Mouse (Mus musculus): Measurements from ENCODE around the gene Naa60.
A peak's percentile ranks its signal among the peaks of the same experiment; 100 is the strongest.
"Not testable (repeated sequence)": the region's sequence is repeated elsewhere in the genome, so short reads cannot be mapped to it uniquely, and the experiment has no call there.

The Naa60 gene

GRCm38 (mm10) chr16:3872216-3873047, at the start of gene Naa60:
Naa60 (plus strand) TSS chr16:3872375.
- peak; percentile 98 for ATAC-seq (ENCODE audit: insufficient number of reproducible peaks, low FRiP score, low TSS enrichment)

DNA sequence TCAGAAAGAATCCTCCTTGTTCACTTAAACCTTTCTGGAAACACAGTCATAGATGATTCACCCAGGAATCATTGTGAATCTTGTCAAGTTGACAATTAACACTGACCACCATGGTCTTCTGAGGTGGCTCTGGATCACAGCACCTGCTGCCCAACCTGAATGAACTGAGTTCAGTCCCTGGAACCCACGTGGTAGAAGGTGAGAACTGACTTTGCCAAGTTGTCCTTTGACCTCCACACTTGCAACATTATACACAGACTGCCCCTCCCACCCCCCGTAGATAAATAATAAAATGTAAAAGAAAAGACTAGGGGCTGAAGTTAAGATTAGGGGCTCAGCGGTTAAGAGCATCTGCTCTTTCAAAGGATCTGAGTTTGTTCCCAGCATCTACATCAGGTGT, 44.2 kb upstream of the Naa60 start:
- no peak for ATAC-seq (ENCODE audit: insufficient number of reproducible peaks, low FRiP score, low TSS enrichment)

GRCm38 (mm10) chr16:3829727-3830126, 42.4 kb upstream of the Naa60 start:
- ATAC-seq (ENCODE audit: insufficient number of reproducible peaks, low FRiP score, low TSS enrichment), result no peak

- ATAC-seq (ENCODE audit: insufficient number of reproducible peaks, low FRiP score, low TSS enrichment), result no peak
Measured at GRCm38 (mm10) chr16:3830588-3831109, 41.5 kb upstream of the Naa60 start, which contains the start of gene Olfr15. Olfr15 (plus strand) TSS chr16:3830878.

GRCm38 (mm10) chr16:3835461-3835860, 36.7 kb upstream of the Naa60 start:
- no peak for ATAC-seq (ENCODE audit: insufficient number of reproducible peaks, low FRiP score, low TSS enrichment)

DNA sequence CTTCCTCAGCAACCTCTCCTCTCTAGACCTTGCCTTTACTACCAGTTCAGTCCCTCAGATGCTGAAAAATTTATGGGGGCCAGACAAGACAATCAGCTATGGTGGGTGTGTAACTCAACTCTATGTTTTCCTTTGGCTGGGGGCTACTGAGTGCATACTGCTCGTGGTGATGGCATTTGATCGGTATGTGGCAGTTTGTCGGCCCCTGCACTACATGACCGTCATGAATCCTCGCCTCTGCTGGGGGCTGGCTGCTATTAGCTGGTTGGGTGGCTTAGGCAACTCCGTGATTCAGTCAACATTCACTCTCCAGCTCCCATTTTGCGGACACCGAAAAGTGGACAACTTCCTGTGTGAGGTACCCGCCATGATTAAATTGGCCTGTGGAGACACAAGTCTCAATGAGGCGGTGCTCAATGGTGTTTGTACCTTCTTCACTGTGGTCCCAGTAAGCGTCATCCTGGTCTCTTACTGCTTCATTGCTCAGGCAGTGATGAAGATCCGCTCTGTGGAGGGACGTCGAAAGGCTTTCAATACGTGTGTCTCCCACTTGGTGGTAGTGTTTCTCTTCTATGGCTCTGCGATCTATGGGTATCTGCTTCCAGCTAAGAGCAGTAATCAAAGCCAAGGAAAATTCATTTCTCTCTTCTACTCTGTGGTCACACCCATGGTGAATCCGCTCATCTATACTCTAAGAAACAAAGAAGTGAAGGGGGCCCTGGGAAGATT, 32.9 kb upstream of the Naa60 start:
- no peak for ATAC-seq (ENCODE audit: insufficient number of reproducible peaks, low FRiP score, low TSS enrichment)

GRCm38 (mm10) chr16:3842989-3843388, 29.2 kb upstream of the Naa60 start:
- ATAC-seq (ENCODE audit: insufficient number of reproducible peaks, low FRiP score, low TSS enrichment), result no peak

DNA sequence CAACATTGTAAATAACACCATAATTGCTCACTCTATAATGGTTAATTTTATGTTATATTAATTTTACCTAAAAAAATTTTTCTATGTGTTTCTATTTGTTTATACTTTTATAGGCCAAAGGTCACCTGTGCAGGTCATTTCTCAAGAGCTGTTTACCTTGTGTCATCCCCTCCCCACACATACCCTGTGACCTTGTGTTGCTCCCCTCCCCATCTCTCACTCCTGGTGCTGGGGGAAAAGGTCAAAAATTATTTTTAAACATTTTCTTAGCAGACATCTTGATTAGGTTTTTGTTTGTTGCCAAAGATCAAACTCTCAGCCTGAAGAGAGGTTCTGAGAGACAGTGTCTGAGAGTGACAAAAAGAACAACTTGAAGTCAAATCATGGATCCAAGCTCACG, 28.4 kb upstream of the Naa60 start:
- ATAC-seq (ENCODE audit: insufficient number of reproducible peaks, low FRiP score, low TSS enrichment), result no peak

DNA sequence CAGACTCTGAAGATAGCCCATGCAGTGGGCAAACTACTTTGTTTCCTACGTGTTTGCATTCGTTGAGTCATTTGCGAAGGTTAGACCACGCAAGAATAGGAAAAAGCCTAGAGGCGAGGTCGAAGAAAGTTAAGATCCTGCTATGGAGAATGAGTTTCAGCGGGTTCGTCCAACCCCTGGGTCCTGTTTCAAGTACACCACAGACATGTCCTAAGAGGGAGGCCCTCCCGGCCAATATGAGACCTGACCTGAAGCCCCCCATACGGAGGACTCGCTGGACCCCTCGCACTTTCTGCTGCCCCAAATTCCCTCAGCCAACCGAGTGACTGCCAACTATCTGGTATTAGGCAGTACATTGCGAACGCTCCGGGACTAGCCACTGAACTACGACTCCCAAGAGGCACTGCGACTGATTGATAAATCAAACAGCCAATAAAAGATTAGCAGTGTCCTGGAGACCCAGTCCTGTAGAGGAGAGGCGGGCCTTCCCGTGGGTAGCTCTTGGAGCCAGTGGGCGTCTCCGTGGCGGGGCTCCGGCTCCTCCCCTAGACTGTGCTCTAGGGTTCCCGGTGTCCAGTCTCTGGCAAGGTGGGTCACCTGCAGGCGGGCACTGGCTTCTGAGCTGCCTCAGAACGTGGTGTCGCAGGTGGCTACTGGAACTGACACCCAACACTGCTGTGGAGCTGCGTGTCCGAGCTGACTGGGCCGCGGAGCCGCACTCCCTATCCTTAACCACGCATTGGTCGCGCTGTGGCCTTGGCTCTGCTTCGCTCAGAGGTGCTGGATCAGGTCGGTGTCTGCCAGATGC, 25.3 kb upstream of the Naa60 start, which contains the start of gene Zfp174:
TSS of gene Zfp174 (plus strand) at position 558 of the 808 bp plus-strand sequence.
- ATAC-seq (ENCODE audit: insufficient number of reproducible peaks, low FRiP score, low TSS enrichment), result peak; percentile 99

DNA sequence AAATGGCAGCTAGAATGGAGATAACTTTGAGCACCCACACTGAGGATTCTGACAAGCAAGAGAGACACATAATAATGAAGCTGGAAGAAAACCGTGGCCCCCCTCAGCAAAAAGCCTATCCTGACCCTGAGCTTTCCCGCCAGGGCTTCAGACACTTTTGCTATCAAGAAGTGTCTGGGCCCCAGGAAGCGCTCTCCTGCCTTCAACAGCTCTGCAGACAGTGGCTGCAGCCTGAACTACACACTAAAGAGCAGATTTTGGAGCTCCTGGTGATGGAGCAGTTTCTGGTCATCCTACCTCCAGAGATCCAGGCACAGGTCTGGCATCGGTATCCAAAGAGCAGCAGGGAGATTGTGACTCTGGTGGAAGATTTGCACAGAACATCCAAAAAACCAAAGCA, 24.3 kb upstream of the Naa60 start:
- ATAC-seq (ENCODE audit: insufficient number of reproducible peaks, low FRiP score, low TSS enrichment), result no peak

GRCm38 (mm10) chr16:3848416-3848815, 23.8 kb upstream of the Naa60 start:
- ATAC-seq (ENCODE audit: insufficient number of reproducible peaks, low FRiP score, low TSS enrichment), result no peak

DNA sequence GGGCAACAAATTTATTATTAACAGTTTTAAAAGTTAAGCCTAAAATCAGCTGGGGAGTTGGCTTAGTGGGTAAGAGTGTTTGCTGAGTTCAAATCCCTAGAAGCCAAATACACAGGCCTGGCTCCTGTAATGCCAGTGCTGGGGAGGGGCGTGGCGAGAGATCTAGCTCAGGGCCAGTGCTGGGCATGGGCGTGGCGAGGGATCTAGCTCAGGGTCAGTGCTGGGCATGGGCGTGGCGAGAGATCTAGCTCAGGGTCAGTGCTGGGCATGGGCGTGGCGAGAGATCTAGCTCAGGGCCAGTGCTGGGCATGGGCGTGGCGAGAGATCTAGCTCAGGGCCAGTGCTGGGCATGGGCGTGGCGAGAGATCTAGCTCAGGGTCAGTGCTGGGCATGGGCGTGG, 20.9 kb upstream of the Naa60 start:
- not testable (repeated sequence) for ATAC-seq (ENCODE audit: insufficient number of reproducible peaks, low FRiP score, low TSS enrichment)

DNA sequence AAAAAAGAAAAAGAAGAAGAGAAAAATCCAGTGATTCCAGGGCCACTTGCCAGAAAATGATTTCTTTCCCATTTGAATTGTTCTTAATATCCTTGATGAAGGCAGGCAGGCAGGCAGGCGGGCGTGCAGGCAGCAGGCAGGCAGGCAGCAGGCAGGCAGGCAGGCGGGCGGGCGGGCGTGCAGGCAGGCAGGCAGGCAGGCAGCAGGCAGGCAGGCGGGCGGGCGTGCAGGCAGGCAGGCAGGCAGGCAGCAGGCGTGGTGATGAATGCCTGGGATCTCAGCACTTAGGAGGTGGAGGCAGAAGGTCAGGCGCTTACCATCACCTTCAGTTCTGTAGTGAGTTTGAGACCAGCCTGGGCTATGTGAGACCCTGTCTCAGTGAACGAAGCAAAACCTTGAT, 19.6 kb upstream of the Naa60 start:
- no peak for ATAC-seq (ENCODE audit: insufficient number of reproducible peaks, low FRiP score, low TSS enrichment)

- ATAC-seq (ENCODE audit: insufficient number of reproducible peaks, low FRiP score, low TSS enrichment), result no peak
Measured at GRCm38 (mm10) chr16:3854437-3855182, 17.6 kb upstream of the Naa60 start.

DNA sequence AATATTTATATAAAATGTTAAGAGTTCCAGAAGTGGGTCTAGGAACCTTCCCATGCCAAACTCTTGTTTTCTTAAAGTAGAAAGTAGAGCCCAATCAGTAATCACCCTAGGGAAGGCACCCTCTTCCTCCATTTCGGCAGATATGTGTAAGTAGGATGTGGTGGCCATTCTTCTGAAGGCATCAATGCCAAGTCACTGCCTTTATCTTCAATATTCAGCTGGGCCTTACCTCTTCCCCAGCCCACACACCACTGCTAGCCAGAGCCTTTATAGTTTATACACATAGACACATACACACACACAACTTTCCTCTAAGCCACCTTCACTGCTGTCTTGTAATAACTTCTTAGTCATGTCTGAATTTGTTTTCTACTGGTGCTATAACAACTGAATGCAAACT, 16.4 kb upstream of the Naa60 start:
- no peak for ATAC-seq (ENCODE audit: insufficient number of reproducible peaks, low FRiP score, low TSS enrichment)

- no peak for ATAC-seq (ENCODE audit: insufficient number of reproducible peaks, low FRiP score, low TSS enrichment)
Measured at GRCm38 (mm10) chr16:3859254-3859653, 12.9 kb upstream of the Naa60 start.

- no peak; the same call in 1 of the 2 replicates for ATAC-seq (ENCODE audit: insufficient number of reproducible peaks, low FRiP score, low TSS enrichment)
Measured at GRCm38 (mm10) chr16:3871815-3872214, 360 bp upstream of the Naa60 start.

DNA sequence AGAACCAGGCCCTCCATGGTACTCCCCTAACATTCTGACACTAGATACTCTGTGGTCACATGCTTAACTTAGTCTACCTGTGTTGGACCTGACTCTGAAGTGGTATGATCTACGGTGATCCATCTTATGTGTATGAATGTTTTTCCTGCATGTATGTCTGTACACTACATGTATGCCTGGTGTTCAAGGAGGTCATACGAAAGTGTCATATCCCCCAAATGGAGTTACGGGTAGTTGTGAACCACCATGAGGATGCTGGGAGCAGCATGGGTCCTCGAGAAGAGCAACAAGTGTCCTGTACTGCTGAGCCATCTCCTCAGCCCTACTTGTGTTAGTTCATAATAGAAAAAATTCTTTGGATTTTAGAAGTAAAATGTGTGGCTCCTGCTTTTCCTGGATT, 4.2 kb downstream of the Naa60 start:
- no peak for ATAC-seq (ENCODE audit: insufficient number of reproducible peaks, low FRiP score, low TSS enrichment)

- peak; percentile 98 for ATAC-seq (ENCODE audit: insufficient number of reproducible peaks, low FRiP score, low TSS enrichment)
Measured at GRCm38 (mm10) chr16:3884201-3885064, 12.3 kb downstream of the Naa60 start, which contains the start of the genes Zfp597 and Gm20695. Zfp597 (minus strand) TSS chr16:3884561. Gm20695 (plus strand) TSS chr16:3884648.
